Mouse (Mus musculus): ENCODE measurements around the gene Mrpl2.

DNA sequence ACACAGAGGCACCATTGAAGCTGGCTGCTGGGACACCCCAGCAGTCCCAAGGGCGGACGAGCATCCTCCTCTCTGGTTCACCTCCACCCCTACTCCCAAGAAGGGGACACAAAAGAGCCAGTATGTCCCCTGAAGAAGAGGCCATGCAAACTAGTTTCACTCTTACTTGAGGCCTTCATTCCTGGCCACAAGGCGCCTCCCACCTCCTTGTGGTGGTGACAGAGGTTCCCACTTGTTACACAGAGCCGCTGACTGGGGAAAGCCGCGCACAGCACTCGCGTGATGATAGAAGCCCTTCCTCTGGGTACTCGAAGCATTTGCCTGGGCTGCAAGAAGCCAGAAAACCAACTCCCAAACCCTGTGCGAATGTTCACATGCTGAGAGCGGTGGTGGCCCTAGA is 23.8 kb upstream of the Mrpl2 start:
- TF ChIP-seq CTCF (IDR thresholded peaks at IDR 0.05; ENCODE audit: low read depth, low read length), result no peak
- no peak for TF ChIP-seq POLR2A (IDR thresholded peaks at IDR 0.05; ENCODE audit: borderline replicate concordance, low read depth, low read length)

Measured in bone marrow macrophage, adult 2 months (primary cell).